Mouse (Mus musculus): ENCODE results near the gene Atp6v1a. TPM values are rescaled to one million over a fixed set of nuclear protein-coding genes. Genes with fewer than 3 reads are reported as not detected.

Atp6v1a gene
- total RNA-seq (2021): 10 to 100 TPM; 49.8 to 52.8 TPM

DNA sequence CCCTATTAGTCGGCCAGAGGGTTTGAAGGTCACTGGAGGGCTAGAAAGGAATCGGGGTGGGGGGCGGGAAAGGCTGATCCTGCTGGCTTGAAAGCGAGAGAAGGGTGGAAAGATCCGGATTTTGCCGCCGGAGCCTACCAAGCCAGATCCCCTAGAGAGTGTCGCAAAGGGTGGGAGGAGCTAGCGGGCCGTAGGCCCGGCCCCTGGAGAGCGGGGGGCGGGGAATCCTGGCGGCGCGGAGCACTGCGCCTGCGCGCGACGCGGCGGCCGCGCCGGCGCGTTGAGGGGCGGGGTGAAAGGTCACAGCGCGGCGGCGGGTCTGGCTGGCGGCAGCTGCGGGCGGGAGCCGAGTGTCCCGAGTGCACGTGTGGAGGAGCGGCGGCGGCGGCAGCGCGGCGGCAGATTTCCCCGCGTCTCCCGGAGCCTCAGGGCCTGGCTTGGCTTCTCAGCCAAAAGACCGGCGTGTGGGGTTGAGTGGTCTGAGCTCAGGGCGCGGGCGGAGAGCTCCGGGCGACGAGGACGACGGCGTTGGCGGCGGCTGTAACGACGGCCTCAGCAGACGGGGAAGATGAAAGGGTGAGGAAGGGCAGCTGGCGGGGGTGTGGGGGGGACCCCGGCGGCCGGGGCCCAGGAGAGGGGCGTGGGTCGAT, at the start of gene Atp6v1a, which contains the start of gene Naa50:
TSS of gene Atp6v1a (minus strand) at position 170 of the 650 bp plus-strand sequence.
TSS of gene Naa50 (plus strand) at position 295 of the 650 bp plus-strand sequence.
- DNase-seq: peak; percentile 95

DNA sequence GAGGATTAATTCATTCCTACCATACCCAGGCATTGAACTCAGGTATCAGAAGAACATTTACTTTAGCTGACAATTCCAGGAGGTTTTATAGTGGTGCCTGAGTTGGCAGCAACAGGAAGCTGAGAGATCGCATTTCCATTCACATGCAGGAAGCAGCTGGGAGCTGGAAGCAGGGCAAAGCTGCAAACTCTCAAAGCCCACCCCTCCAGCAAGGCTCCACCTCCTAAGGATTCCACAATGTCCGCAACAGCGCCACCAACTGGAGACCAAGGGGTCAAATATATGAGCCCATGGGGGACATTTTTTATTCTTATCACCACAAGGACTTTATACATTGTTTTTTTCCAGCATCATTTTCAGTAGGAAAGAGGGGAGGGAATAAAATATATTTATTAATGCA, 49.3 kb upstream of the Atp6v1a start:
- DNase-seq: no peak

DNA sequence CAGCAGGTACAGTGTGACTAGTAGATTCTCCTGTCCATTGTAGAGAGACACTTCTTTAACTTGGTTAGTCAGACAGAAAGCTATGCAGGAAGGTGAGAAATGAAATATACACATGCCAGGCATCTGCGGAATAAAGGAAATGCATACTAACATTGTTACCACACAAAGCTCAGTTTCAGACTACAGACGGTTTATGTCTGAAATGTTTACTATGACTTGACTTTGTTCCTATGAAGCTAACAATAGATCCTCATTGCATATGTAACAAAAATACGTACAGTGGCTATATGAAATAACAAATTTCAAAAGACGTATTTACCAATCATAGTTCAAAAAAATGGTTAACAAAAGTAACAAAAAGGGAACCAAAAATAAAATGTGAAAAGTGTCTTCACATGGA, 47.7 kb upstream of the Atp6v1a start:
- no peak for DNase-seq

DNA sequence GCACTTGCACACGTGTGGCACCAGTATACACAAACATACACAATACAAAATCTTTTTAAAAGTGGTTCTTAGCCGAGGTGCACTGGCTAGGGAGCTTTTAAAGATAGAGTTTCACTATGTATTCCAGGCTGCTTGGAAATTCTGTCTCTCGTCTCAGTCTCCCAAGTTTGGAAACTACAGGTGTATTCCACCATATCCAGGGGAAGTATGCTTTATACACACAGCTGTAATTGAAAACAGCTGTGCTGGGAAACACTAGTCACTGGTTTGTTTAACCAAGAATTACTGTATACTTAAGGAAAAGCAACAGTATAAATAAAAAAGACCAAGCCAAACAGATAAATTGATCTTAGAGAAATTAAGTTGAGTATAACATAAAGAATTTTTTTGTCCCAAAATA, 45.3 kb upstream of the Atp6v1a start:
- no peak for DNase-seq

DNA sequence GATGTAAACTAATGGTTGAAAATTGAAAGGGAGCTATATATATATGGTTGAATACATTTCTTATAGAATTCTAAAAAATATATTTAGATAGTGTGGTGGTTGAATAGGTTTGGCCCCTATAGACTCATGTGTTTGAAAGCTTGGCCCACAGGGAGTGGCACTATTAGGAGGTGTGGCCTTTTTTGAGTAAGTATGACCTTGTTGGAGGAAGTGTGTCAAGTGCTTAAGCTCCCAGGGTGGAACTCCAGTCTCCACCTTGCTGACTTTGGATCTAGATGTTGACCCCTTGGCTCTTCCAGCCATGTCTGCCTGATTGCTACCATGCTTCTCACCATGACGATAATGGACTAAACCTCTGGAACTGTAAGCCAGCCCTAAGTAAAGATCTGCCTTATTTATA, 43.1 kb upstream of the Atp6v1a start:
- no peak for DNase-seq

DNA sequence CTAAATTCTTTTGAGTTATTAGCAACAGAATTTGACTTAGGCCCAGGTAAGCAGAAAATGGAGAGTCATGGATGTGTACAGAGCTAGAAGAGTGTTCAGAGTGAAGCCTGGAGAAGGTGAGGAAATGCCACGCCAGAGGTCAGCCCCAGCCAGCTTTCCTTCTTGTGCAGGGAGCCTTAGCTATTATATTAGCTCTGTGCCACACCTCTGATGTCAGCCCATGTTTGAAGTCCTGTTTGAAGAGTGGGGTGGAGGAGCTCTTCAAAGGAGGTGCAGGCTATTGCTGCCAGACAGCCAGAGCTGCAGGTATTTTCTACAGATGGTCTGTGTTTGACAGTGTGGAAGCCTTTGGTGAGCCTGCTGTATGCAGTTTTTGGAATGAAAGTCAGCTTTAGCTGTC, 39.0 kb upstream of the Atp6v1a start:
- DNase-seq: no peak

DNA sequence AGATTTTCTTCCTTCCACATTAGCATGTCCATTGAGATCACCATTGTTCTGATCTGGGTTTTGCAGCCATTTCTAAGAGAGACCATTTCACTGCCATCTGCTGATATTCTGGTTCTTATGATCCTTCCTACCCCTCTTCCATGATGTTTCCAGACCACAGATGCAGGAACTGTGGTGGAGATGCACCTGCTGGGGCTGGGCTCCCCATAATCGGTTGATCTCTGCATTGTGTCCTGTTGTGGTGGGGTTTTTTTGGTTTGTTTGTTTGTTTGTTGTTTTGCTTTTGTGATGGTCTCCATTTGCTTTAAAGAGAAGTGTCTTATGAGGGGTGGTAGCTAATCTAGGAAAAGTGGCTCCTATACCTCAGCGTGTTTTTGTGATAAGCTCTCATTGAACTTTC, 37.0 kb upstream of the Atp6v1a start:
- DNase-seq: no peak

DNA sequence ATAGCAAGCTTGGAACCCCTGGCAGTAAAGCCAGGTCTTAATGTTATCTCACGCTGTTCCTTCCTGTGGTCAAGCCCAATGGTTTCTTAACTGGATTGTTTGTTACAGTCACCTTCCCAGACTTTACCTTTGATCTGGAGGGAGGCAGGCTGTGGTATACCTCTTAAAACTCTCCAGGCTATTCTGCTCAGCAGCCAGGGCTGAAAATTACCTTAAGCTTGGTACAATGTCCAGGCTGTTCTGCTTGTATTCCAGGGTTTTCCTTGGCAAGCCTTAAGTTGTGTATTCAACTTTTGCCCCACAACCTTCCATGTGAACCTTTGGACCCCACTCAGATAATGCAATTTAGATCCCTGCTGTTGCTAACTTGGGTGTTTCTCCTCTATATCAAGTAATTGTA, 35.5 kb upstream of the Atp6v1a start:
- DNase-seq: no peak

DNA sequence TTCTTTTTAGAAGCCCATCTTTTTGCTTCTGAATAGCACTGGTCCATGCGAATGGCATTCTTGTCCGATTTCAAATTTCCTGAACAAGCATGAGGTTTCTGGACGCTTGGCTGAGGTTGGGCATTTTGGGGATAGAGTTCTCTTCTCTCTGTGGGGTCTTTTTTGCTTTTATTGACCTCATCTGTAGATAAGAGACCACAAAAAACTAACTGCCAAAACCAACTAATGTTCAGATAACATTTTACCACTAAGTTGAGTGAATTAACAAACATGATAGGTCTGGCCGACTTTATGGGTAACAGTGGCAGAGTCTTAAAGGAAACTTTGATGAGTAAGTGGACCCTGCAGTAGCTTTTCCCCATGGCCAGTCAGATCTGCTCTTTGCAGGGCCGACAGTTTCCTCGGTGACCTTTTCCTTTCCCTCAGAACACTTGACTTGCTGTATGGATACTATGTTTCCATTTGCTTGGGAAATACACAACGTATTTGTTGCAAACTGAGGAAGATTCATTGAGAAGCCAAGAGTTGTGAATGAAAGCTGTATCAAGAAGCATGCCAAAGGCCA, 34.5 kb upstream of the Atp6v1a start:
- no peak for DNase-seq

DNA sequence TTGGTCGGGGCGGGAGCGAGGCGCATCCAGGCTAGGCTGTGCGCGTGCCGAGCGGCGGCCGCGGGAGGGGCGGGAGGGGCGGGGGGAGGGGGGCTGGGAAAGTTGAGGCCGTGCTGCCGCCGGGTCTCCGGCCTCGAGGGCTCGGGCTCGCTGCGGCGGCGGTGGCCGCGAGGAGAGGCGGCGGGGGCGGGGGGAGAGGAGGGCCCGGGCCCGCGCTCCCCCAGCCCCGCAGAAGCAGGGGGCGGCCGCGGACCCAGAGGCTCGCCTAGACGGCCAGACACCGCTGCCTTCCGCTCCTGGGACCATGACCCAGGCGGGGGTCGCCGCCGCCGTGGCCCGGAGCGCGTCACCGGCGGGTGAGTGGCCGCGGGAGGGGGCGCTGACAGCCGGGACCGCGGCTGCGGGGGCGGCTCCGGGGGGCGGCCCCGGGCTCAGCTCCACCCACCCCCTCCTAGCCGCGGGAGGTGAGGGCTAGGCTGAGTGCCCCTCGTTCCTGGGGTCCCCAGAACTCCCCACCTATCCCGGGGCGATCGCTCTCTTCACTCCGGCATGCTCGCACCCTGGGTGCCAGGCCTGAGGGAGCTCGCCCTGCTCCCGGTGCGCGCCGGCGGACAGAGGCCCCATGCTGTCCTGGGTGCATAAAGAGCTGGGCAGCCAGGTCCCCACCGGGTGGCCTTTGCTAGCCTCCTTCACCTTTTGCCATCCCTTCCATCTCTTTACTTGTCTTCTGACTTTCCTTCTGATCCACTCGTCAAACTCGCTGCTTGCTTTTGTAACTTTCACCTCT, 33.8 kb upstream of the Atp6v1a start, which contains the start of gene Usf3:
TSS of gene Usf3 (plus strand) at position 92 of the 787 bp plus-strand sequence.
- DNase-seq: peak; percentile 67

DNA sequence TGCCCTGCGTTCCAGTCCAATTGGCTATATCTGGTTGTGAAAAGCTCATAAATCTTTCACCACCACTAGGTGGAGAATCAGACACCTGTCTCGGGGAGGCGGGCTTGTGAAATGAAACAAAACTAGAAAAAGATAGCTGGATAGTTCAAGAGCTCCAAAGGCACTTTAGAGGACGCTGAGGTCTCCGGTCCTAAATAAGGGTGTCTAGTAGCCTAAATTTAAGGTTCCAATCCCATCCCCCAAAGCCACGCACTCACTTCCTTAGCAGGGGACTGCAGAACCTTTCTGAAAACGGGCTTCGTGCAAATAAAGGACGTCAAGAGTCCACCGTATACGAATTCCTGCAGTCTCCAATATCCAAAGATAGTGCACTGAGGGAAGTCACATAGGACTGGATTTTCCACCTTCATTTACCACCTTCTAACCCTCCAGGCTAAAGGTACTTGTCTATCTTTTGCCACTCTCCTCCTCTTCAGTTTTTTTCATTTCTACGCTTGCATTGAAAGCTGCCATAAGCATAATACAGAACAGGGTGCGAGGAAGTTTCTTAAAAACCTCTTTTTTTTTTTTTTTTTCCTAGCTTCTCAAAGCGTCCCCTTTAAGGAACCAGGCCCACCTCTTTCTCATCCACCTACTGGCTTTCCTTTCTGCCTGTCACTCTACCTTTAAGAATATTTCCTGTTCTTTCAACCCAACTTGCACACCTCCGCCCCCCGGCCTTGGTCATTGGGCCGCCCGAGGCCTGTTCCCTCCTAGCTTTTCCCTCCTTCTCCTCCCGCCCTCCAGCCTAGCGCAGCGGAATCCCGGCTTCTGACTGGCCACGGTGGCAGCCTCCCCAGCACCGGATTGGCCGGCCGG, 33.0 kb upstream of the Atp6v1a start:
- peak; percentile 99 for DNase-seq

DNA sequence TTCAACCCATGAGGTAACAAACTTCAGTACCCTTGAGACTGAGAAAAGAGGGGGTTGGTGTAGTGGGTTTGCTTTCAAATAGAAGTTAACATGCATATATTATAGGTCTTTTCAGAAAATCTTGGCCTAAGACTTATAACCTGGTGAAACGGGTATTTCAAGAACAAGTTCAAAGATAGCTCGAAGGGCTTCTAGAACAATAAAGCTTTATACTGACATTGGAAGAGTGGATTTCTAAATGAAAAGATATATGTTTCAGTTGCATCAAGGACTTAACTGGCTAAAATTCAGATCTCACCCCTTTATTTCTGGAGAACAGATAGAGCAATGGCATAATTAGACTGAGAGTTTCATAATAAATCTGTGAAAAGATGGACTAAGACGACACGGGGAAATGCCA, 29.5 kb upstream of the Atp6v1a start:
- no peak for DNase-seq

DNA sequence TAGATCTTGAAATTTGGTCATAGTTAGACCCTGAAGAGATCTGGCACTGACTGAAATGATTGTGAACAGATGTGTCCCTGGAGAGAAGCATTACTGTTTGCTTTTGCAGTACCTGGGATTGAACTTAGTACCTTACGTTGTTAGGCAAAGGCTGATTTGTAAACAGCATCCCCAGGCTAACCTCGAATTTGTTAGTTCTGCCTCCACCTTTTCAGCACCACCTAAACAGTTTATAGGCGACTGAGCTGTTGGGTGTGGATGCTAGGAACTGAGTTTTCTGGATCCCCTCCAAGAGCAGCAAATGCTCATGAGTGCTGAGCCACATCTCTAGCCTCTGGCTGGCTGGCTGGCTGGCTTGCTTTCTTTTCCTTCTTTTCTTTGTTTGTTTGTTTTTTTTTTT, 25.7 kb upstream of the Atp6v1a start:
- DNase-seq: no peak

DNA sequence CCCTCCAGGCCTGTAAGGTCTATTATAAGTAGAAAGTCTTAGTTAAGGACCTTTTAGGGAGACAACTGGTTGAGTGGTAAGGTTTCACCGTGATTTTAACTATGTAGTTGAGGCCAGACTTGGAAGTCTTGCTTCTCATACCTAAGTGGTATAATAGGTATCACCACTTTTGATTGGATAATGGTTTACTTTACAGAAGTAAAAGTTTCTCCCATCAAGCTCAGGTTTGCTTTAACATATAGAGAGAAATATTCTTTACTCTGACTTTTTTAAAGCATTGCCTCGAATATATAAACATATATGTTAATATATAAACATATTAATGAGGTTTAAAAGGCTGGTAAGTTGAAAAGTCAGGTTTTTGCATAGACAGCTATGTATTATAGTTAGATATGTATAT, 24.3 kb upstream of the Atp6v1a start:
- DNase-seq: no peak

DNA sequence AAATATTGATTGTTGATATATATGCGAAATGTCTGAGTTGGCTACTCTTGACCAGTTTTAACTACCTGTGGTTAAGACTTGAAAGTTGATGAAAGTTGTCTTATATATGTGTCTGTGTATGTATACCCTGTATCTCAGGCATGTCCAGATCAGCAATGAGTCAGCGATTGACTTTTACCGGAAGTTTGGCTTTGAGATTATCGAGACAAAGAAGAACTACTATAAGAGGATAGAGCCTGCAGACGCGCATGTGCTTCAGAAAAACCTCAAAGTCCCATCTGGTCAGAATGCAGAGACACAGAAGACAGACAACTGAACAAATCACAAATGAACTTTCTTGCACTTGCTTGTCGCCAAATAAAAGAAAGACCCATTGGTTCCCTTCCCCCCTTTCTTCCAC, 19.8 kb upstream of the Atp6v1a start:
- no peak for DNase-seq

DNA sequence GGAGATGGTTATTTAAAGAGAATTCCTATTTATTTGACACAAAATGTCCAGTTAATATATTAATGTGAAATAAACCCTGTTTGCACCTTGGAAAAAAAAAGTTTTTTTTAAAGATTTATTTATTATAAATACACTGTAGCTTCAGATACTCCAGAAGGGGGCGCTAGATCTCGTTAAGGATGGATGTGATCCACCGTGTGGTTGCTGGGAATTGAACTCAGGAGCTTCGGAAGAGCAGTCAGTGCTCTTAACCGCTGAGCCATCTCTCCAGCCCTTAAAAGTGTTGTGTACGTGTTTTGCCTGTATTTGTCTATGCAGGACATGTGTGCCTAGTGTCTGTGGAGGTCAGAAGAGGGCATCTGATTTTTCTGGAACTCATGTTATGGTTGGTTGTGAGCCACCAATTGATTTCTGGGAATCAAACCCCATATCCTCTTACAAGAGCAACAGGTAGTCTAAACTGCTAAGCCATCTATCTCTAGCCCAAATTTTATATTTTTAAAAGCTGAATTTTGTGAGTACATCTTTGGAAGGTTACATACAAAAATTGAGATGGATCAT, 15.1 kb upstream of the Atp6v1a start:
- no peak for DNase-seq

DNA sequence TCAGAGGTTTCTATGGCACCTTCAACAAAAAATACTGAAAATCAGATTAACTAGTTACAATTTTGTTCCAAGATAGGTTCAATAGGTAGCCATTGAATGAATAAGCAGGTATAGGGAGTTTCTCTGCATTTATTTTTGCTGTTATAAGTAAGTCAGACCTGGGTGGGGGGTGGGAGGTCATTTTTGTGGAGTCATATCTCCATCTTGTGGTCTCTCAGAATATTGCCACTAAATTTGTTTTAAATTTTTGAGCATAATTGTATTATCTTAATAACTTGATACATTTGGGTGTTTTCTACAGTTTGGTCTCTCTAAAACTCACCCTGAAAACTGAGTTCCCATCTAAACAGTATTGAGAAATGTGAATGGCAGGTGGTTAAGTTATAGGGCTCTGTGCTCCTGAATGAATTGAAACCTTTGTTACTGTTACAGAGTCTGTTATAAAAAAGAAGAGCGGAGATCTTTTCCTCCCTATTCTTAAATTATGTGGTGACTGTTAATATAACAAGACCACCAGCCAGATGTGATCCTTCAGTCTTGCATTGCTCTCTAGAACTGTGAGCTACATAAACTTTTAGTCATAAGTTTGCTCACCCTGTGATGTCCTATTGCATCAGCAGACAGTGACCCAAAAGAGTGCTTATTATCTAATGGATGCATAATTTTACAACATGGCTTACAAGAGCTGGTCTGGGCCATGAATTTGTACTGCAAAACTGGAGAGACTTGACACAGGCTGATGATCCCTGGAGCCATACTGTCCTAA, 9.7 kb upstream of the Atp6v1a start:
- DNase-seq: no peak

DNA sequence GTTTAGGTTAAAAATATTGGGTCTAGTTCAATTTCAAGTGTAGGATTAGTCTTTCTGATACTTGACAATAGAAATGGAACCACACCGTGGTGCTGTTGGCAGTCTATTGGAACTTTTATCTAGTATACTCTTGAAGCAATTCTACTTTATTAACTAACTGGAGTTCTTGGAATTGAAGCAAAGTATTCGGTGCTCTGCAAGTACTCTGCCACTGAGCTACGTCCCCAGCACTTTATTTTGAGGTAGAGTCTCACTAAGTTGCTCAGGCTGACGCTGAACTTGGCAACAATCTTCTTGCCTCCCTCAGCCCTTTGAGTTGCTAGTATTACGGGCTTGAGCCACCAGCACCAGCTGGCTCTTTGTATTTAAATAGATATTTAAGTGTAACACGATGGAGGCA, 2.0 kb upstream of the Atp6v1a start:
- peak; percentile 17 for DNase-seq

DNA sequence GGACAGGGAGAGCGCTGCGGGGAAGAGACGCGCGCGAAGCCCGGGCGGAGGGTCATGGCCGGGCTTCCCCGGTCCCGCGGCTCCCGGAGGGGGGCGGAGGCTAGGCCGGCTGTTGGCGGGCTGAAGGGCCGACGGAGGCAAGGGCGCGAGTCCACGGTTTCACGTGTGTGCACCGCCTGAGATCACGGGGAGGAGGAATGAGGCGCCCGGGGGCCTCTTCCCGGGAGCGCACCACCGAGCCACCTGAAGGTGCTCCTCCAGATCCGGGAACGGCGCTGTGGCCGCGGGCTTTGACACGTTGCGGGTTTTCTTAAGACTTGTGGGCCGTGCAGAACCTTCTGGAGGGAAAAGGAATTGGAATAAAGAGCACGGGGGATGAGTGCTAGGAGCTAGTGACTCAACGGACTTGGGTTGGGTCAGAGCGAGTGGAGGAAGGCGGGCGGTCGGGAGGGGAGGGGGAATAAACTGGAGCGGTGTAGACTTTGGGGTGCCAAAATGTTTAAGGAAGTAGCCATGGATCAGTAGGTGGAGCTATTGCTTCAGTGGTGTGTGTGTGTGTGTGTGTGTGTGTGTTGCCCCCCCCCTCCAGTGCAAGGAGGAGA, 782 bp upstream of the Atp6v1a start:
- peak; percentile 80 for DNase-seq

DNA sequence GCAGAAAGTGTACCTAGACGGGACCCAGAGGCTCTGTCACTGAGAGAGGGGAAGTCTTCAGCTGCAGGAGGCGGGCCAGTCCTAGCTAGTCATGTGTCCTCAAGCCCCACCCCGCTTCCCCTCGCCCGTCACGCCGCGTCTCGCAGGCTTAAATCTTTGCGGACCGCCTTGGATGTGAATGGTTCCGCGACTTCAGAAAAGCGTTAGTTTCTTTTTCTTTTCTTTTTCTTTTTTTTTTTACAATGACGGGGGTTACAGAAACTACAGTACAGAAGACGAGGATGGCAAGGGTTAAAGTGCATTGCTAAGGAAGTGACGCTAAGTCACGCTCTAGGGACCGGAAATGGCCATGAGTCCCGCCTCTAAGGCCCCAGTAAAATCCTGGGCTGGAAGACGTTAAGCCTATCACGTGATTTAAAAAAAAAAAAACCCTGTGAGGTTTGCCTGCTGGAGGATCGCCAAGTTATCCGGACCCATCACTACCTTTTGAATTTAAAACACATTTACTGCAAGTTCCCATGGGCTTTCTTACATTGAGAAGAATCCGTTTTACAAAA, 448 bp downstream of the Atp6v1a start:
- peak; percentile 86 for DNase-seq
